Mouse (Mus musculus): ENCODE measurements at regions not wholly inside any gene's neighbourhood (a gene's known extent, or its start where the extent isn't known, plus 50 kb on each side); places are given as distances from the start of the nearest gene placed in this dataset.

DNA sequence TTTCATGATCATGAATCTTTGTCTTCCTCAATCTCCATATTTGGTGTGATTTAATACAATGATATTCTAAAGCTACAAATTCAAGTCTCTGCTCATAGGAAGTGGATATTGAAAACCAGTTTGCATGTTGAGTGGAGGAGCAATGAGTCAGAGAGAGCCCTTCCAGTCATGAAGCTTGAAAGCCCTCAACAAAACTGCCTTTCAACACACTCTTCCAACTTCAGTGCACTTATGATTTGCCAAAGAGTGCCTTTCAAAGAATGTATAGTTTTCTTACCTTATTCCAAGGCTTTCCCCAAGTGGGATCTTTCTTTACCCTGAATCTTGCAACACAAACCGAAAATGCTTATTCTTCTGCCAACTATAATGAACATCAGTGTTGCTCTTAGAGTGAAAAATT lies 690.6 kb downstream of the Hdgfl1 start:
- Histone ChIP-seq H3K27ac (ENCODE audit: low read depth, low read length) (no peak overlapping the region), H3K4me3 (ENCODE audit: low read depth, low read length) (no peak overlapping the region), H3K4me2 (ENCODE audit: low read depth, low read length, poor library complexity, severe bottlenecking) (no peak overlapping the region), H3K9me3 (ENCODE audit: low read length) (no peaks in the 10 kb centered on the region), H3K9ac (replicated peaks; ENCODE audit: low read length, poor library complexity, severe bottlenecking) (no peak overlapping the region), H3K4me1 (ENCODE audit: insufficient read depth, low read length) (no peaks in the 10 kb centered on the region), H3K36me3 (ENCODE audit: insufficient read depth, low read length) (no peaks in the 10 kb centered on the region), H3K27me3 (ENCODE audit: insufficient read depth, low read length) (no peaks in the 10 kb centered on the region)
- DNase-seq (ENCODE audit: low spot score), result no peak
- no peak for ATAC-seq (ENCODE audit: low FRiP score)
- no peak for TF ChIP-seq CTCF (IDR thresholded peaks at IDR 0.05)
- 94% methylated on average over 1 of the region's 1 CpGs for WGBS

DNA sequence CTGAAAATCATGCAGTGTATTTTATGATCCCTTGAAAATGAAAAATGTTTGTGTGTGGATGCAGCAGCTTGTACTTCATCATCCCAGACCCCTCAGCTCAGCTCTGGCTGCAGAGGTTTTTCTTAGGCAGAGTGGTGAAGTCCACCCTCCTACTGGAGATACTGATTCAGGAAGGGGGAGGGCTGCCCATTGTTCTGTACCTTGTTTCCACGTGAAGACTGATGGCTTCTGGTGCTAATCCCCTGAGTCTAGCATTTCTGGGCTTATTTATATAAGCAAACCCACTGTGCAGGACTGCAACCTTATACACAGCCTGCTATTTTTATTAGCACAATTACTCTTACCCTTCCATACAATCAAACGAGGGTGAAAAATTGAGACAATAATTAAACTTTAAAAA lies 708.6 kb downstream of the Hdgfl1 start:
- no peaks in the 10 kb centered on the region for H3K9me3 ChIP-seq (ENCODE audit: low read length)
- no peak overlapping the region for H3K4me2 ChIP-seq (ENCODE audit: low read depth, low read length, poor library complexity, severe bottlenecking)
- no peak for DNase-seq (ENCODE audit: low spot score)
- no peak overlapping the region for H3K27ac ChIP-seq (ENCODE audit: low read depth, low read length)
- 24% methylated on average over 2 of the region's 2 CpGs for WGBS
- H3K4me3 ChIP-seq (ENCODE audit: low read depth, low read length), result no peak overlapping the region
- ATAC-seq (ENCODE audit: low FRiP score), result no peak
- no peaks in the 10 kb centered on the region for H3K27me3 ChIP-seq (ENCODE audit: insufficient read depth, low read length)
- no peaks in the 10 kb centered on the region for H3K4me1 ChIP-seq (ENCODE audit: insufficient read depth, low read length)
- H3K9ac ChIP-seq (replicated peaks; ENCODE audit: low read length, poor library complexity, severe bottlenecking), result no peak overlapping the region
- TF ChIP-seq CTCF (IDR thresholded peaks at IDR 0.05), result no peak
- no peaks in the 10 kb centered on the region for H3K36me3 ChIP-seq (ENCODE audit: insufficient read depth, low read length)

DNA sequence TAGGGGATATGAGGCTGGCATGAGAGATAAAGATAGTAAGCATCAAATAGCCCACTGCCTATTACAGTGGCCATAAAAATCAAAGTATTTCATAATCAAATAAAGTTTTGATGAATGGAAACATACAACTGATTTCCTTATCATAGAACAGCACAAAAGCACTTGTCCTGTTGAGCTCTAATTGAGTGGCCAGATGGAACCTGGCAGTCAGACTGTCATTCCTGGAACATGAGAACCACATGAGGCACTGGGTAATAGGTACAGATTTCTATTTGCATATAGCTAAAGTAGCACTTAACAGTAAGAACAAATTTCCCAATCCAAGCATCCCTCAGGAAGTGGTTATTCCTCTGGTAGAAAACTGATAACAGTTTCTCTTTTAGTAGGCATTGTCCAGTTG lies 732.3 kb downstream of the Hdgfl1 start:
- Histone ChIP-seq H3K4me2 (ENCODE audit: low read depth, low read length, poor library complexity, severe bottlenecking) (no peak overlapping the region), H3K9me3 (ENCODE audit: low read length) (no peaks in the 10 kb centered on the region), H3K27me3 (ENCODE audit: insufficient read depth, low read length) (no peaks in the 10 kb centered on the region), H3K4me3 (ENCODE audit: low read depth, low read length) (no peak overlapping the region), H3K9ac (replicated peaks; ENCODE audit: low read length, poor library complexity, severe bottlenecking) (no peak overlapping the region), H3K36me3 (ENCODE audit: insufficient read depth, low read length) (no peaks in the 10 kb centered on the region), H3K4me1 (ENCODE audit: insufficient read depth, low read length) (no peaks in the 10 kb centered on the region), H3K27ac (ENCODE audit: low read depth, low read length) (no peak overlapping the region)
- no peak for TF ChIP-seq CTCF (IDR thresholded peaks at IDR 0.05)
- DNase-seq (ENCODE audit: low spot score) (no peak), ATAC-seq (ENCODE audit: low FRiP score) (no peak)

DNA sequence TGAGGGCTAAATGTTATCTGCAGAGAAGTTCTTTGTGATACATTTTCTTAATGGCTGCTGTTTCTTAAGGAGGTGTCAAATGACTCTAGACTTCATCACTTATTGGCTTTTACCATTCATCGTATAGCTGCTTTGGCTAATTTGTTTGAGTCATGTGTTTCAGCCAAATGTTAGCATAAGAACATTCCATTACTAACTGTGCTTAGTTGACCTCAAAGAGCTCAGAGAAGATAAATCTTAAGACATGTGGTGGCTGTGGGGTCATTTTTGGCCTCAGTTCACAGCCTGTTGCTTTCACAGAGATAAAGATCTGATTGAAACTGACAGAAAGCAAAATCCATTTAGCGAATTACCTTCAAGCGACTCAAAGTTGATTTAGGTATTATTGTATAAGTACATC lies 743.6 kb downstream of the Hdgfl1 start:
- Histone ChIP-seq H3K4me1 (ENCODE audit: insufficient read depth, low read length) (no peaks in the 10 kb centered on the region), H3K4me2 (ENCODE audit: low read depth, low read length, poor library complexity, severe bottlenecking) (no peak overlapping the region), H3K9ac (replicated peaks; ENCODE audit: low read length, poor library complexity, severe bottlenecking) (no peak overlapping the region), H3K4me3 (ENCODE audit: low read depth, low read length) (no peak overlapping the region), H3K9me3 (ENCODE audit: low read length) (no peaks in the 10 kb centered on the region), H3K27me3 (ENCODE audit: insufficient read depth, low read length) (no peaks in the 10 kb centered on the region), H3K36me3 (ENCODE audit: insufficient read depth, low read length) (no peaks in the 10 kb centered on the region), H3K27ac (ENCODE audit: low read depth, low read length) (no peak overlapping the region)
- TF ChIP-seq CTCF (IDR thresholded peaks at IDR 0.05), result no peak
- WGBS, result 87% methylated on average over 3 of the region's 3 CpGs
- ATAC-seq (ENCODE audit: low FRiP score) (no peak), DNase-seq (ENCODE audit: low spot score) (no peak)

DNA sequence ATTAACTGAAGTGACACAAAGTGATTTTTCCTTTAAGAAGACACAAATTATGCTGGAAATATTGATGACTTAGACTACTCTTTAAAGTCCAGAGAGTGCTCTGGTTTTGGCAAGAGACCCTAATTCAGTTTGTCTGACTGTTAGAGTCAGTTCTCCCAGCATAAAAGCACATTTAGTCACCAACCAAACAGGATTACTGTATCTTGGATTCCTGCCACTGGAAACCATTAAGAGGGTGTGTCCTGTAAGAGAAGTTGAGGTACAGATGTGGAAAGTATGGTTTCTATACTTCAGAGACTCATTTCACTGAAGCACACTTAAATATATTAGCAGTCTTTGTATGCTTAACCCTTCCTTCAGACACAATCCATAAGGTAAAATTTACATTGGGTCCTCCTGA lies 745.3 kb downstream of the Hdgfl1 start:
- H3K27ac ChIP-seq (ENCODE audit: low read depth, low read length), result no peak overlapping the region
- H3K4me1 ChIP-seq (ENCODE audit: insufficient read depth, low read length), result no peaks in the 10 kb centered on the region
- H3K9ac ChIP-seq (replicated peaks; ENCODE audit: low read length, poor library complexity, severe bottlenecking), result no peak overlapping the region
- DNase-seq (ENCODE audit: low spot score) (no peak), ATAC-seq (ENCODE audit: low FRiP score) (no peak)
- no peak overlapping the region for H3K4me3 ChIP-seq (ENCODE audit: low read depth, low read length)
- no peaks in the 10 kb centered on the region for H3K36me3 ChIP-seq (ENCODE audit: insufficient read depth, low read length)
- no peaks in the 10 kb centered on the region for H3K27me3 ChIP-seq (ENCODE audit: insufficient read depth, low read length)
- no peak overlapping the region for H3K4me2 ChIP-seq (ENCODE audit: low read depth, low read length, poor library complexity, severe bottlenecking)
- H3K9me3 ChIP-seq (ENCODE audit: low read length), result no peaks in the 10 kb centered on the region
- TF ChIP-seq CTCF (IDR thresholded peaks at IDR 0.05), result no peak

DNA sequence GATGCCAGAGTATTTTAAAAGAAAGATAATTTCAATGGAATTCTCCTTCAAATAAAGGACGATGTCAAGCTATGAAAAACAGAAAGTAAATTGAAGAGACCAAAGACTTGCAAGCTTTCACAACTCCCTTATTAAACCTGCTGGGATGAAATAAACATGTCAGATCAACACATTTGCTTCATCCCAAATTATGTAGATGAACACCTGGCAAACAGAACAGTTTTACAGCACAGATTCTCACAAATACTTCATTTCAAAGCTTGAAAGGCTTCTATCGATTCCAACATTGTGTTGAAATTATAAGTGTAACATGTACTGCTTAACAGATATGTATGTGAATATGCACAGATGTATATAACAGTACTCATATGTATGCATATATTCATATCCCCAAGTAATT lies 749.5 kb downstream of the Hdgfl1 start:
- TF ChIP-seq CTCF (IDR thresholded peaks at IDR 0.05), result no peak
- ATAC-seq (ENCODE audit: low FRiP score) (no peak), DNase-seq (ENCODE audit: low spot score) (no peak)
- Histone ChIP-seq H3K4me3 (ENCODE audit: low read depth, low read length) (no peak overlapping the region), H3K9me3 (ENCODE audit: low read length) (no peaks in the 10 kb centered on the region), H3K36me3 (ENCODE audit: insufficient read depth, low read length) (no peaks in the 10 kb centered on the region), H3K27ac (ENCODE audit: low read depth, low read length) (no peak overlapping the region), H3K9ac (replicated peaks; ENCODE audit: low read length, poor library complexity, severe bottlenecking) (no peak overlapping the region), H3K27me3 (ENCODE audit: insufficient read depth, low read length) (no peaks in the 10 kb centered on the region), H3K4me2 (ENCODE audit: low read depth, low read length, poor library complexity, severe bottlenecking) (no peak overlapping the region), H3K4me1 (ENCODE audit: insufficient read depth, low read length) (no peaks in the 10 kb centered on the region)
- 81% methylated on average over 2 of the region's 2 CpGs for WGBS

DNA sequence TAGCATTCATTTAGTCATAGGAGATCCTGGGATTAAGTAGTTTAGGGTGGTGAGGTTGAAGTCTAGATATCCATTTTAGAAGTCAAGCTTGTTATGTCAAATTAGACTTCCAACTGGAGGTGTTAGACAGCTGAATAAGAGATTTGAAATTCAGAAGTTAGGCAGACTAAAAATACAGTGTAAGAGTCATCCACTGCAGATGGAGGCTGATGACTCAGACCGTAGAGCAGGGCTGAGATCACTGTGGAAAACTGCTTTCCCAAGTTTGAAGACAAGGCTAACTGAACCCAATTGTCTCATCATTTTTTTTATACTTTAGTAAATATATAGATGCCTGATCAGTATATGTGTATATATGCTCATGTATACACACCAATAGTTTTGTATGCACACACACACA lies 738.8 kb upstream of the Nrsn1 start:
- Histone ChIP-seq H3K36me3 (ENCODE audit: insufficient read depth, low read length) (no peaks in the 10 kb centered on the region), H3K4me3 (ENCODE audit: low read depth, low read length) (no peak overlapping the region), H3K9ac (replicated peaks; ENCODE audit: low read length, poor library complexity, severe bottlenecking) (no peak overlapping the region), H3K4me1 (ENCODE audit: insufficient read depth, low read length) (no peaks in the 10 kb centered on the region), H3K9me3 (ENCODE audit: low read length) (no peaks in the 10 kb centered on the region), H3K27ac (ENCODE audit: low read depth, low read length) (no peak overlapping the region), H3K27me3 (ENCODE audit: insufficient read depth, low read length) (no peaks in the 10 kb centered on the region), H3K4me2 (ENCODE audit: low read depth, low read length, poor library complexity, severe bottlenecking) (no peak overlapping the region)
- whole genome bisulfite sequencing, result 83% methylated on average over 1 of the region's 1 CpGs
- TF ChIP-seq CTCF (IDR thresholded peaks at IDR 0.05), result no peak
- ATAC-seq (ENCODE audit: low FRiP score) (no peak), DNase-seq (ENCODE audit: low spot score) (no peak)

Data from midbrain, postnatal 0 days (tissue).